Mouse (Mus musculus) T-helper 1 cell (primary cell): Measurements from ENCODE around the gene Crlf1.
"Not testable (repeated sequence)": the region's sequence is repeated elsewhere in the genome, so short reads cannot be mapped to it uniquely, and the experiment has no call there.

Source experiments
- in situ Hi-C: fragments of 300-600 bp; cut with MboI, MseI; formaldehyde crosslinking; loops from one replicate; pipeline ENCODE4 v1.15.1; 2025; ENCODE audit warnings: high pct_unique_total_duplicates

Gene Crlf1

GRCm38 (mm10) chr8:70495001-70495770 lies 2.2 kb downstream of the Crlf1 start:
- in situ Hi-C loops = no loop called here

- in situ Hi-C loops = no loop called here
Measured at GRCm38 (mm10) chr8:70495771-70496062, 2.8 kb downstream of the Crlf1 start.

GRCm38 (mm10) chr8:70500386-70501301 lies 7.7 kb downstream of the Crlf1 start:
- in situ Hi-C loops = loop anchor here (5.0 kb wide), 1 partner anchor 83 kb away; no protein-coding TSS in a partner anchor

- in situ Hi-C loops = loop anchor here (5.0 kb wide), 1 partner anchor 85 kb away; no protein-coding TSS in a partner anchor
Measured at GRCm38 (mm10) chr8:70501820-70502529, 9.0 kb downstream of the Crlf1 start.

GRCm38 (mm10) chr8:70502540-70502939 lies 9.6 kb downstream of the Crlf1 start:
- in situ Hi-C loops = loop anchor here (5.0 kb wide), 1 partner anchor 85 kb away; no protein-coding TSS in a partner anchor

GRCm38 (mm10) chr8:70503062-70503750 lies 10.2 kb downstream of the Crlf1 start:
- in situ Hi-C loops = loop anchor here (5.0 kb wide), 1 partner anchor 86 kb away; no protein-coding TSS in a partner anchor

- in situ Hi-C loops = loop anchor here (5.0 kb wide), 1 partner anchor 87 kb away; no protein-coding TSS in a partner anchor
Measured at GRCm38 (mm10) chr8:70504291-70504716, 11.3 kb downstream of the Crlf1 start.

GRCm38 (mm10) chr8:70504851-70505250 lies 11.9 kb downstream of the Crlf1 start:
- in situ Hi-C loops = loop anchor here (5.0 kb wide), 1 partner anchor 88 kb away; no protein-coding TSS in a partner anchor

- in situ Hi-C loops = no loop called here
Measured at GRCm38 (mm10) chr8:70505698-70506327, 12.9 kb downstream of the Crlf1 start.

- in situ Hi-C loops = no loop called here
Measured at GRCm38 (mm10) chr8:70506328-70507026, 13.5 kb downstream of the Crlf1 start, which contains the start of gene Rex1bd. TSS of gene Rex1bd (minus strand) at chr8:70506752.

- in situ Hi-C loops = no loop called here
Measured at GRCm38 (mm10) chr8:70507027-70507393, 14.1 kb downstream of the Crlf1 start.

- in situ Hi-C loops = no loop called here
Measured at GRCm38 (mm10) chr8:70509281-70509952, 16.5 kb downstream of the Crlf1 start.

- in situ Hi-C loops = no loop called here
Measured at GRCm38 (mm10) chr8:70510228-70510915, 17.4 kb downstream of the Crlf1 start, which contains the start of gene Uba52. TSS of gene Uba52 (minus strand) at chr8:70510801.

- in situ Hi-C loops = not testable (repeated sequence)
Measured at GRCm38 (mm10) chr8:70511174-70511573, 18.2 kb downstream of the Crlf1 start.

- in situ Hi-C loops = no loop called here
Measured at GRCm38 (mm10) chr8:70511770-70512169, 18.8 kb downstream of the Crlf1 start.

GRCm38 (mm10) chr8:70512253-70512903 lies 19.4 kb downstream of the Crlf1 start:
- in situ Hi-C loops = no loop called here

- in situ Hi-C loops = no loop called here
Measured at GRCm38 (mm10) chr8:70513441-70513840, 20.5 kb downstream of the Crlf1 start.
